Mouse (Mus musculus): ENCODE results near the gene Gm3317. TPM values are rescaled to one million over a fixed set of nuclear protein-coding genes. Genes with fewer than 3 reads are reported as not detected.
"Not testable (repeated sequence)": the region's sequence is repeated elsewhere in the genome, so short reads cannot be mapped to it uniquely, and the experiment has no call there.

The Gm3317 gene
- total RNA-seq (2021) = not detected
- long read RNA-seq, experiment 1 = 0 reads
- long read RNA-seq, experiment 2 = 0 reads

GRCm38 (mm10) chr14:5164235-5164634 is at the start of gene Gm3317:
Gene Gm3317 (plus strand): TSS chr14:5164535.
- not testable (repeated sequence) for DNase-seq

- DNase-seq = not testable (repeated sequence)
Observed at GRCm38 (mm10) chr14:5131219-5131618, 33.1 kb upstream of the Gm3317 start, which contains the start of gene Gm8279. Gene Gm8279 (plus strand): TSS chr14:5131519.

- DNase-seq = not testable (repeated sequence)
Observed at GRCm38 (mm10) chr14:5185493-5185892, 21.2 kb downstream of the Gm3317 start, which contains the start of gene Gm8271. Gene Gm8271 (plus strand): TSS chr14:5185793.

Other genes with a start within 250 kb of the Gm3317 start
- not detected for gene Gm8297, start 180.6 kb upstream of the Gm3317 start, total RNA-seq (2021)
- not detected for gene Gm3298, start 148.6 kb upstream of the Gm3317 start, total RNA-seq (2021)
- gene 4930555G01Rik, start 113.9 kb upstream of the Gm3317 start, total RNA-seq (2021) = not detected
- not detected for gene Gm8281, start 93.5 kb upstream of the Gm3317 start, total RNA-seq (2021)
- not detected for gene Gm8279, start 33.0 kb upstream of the Gm3317 start, total RNA-seq (2021)
- not detected for gene Gm8271, start 21.3 kb downstream of the Gm3317 start, total RNA-seq (2021)
- not detected for gene Gm3526, start 96.0 kb downstream of the Gm3317 start, total RNA-seq (2021)
- not detected for gene Gm3542, start 170.4 kb downstream of the Gm3317 start, total RNA-seq (2021)
- gene Gm3500, start 224.5 kb downstream of the Gm3317 start, total RNA-seq (2021) = not detected

Measured in adrenal gland, postnatal 36 days (tissue).